Mouse (Mus musculus): ENCODE results near the gene Afap1l2.

Afap1l2 gene

DNA sequence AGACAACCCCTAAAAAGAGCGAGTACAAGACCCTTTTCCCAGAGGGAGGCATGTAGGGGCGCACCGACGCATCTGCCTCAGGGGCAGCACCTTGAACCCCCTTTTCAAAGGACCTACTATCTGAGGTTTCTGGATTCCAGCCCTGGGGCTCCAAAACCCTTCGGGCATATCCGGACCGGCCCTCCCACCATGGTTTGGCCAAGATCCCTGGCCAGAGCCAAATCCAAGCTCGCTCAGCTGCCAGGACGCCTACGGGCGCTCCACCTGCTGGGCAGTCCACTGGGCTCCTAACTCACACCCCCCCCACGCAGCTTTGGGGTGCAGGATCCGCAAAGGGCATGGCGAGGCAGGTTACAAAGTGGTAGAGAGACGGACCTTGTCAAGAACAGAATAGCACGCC is 737 bp downstream of the Afap1l2 start:
- DNase-seq (ENCODE audit: low spot score in 2 of 2), result no peak

DNA sequence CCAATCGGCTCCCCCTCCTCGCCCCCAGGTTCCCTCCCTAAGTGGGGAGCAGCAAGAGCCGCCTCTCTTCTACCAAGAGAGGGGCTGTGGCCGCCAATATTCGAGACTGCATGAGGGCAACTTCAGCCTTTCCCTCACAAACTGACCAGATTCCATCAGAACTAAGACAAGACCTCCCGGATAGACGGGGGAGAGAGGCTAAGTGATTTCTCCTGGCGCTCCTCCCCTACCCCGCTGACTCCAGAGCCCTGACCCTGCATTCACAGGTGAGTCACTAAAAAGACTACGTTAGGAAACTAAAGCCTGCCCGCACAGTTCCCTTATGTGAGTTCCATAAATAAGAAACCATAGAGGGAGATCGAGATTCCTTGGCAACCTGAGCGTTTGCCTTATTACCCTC is 1.2 kb downstream of the Afap1l2 start:
- DNase-seq (ENCODE audit: low spot score in 2 of 2), result no peak

DNA sequence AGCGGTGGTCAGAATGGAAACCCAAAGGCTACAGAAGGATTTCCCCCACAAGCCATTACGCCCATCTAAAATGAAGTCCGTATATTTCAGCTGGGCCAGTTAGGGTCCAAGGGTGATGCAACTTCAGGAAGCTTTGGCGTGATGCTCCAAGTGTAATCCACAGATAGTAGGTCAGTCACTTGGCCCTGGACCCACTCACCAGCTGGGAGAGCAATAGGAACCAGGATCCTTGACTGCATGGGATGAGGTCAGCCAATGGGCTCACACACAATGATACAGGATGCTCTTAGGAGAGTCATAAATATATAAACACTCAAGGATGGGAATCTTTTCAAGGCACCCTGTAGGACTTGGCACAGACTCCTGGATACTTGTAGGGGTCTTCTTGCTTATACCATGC is 3.0 kb downstream of the Afap1l2 start:
- DNase-seq (ENCODE audit: low spot score in 2 of 2), result no peak

- DNase-seq (ENCODE audit: low spot score in 2 of 2), result no peak
Observed at GRCm38 (mm10) chr19:57003460-57003810, 4.6 kb downstream of the Afap1l2 start.

DNA sequence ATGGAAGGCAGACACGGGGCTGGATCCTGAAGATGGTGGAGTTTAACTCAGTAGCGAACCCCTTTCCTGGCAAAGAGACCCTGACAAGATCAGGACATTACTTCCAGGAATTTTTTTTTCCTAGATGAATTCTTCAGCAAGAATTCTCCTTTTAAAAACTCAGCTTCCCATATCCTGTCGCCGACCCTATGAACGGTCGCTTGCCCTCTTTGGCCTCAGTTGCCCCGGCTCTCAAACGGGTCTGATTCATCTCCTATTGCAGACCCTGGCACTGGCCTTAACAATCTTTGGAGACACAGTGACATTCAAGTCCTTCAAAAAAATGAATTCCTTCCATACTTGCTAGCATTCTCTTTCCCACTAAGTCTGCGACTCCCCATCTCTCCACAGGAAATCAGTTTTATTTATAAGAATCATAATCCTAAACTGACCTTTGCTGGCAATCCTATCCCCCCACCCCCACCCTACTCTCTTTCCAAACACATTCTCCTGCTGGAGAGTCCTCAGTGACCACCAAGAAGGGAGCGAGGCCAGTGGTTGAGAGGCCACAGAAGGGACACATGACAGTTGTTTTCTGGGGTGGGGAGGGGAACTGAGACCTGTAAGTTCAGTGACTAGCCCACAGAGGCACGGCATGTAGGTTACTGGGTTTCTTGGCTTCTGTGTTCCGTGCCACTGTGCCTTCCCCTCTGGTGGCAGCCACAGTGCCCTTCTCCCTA is 5.1 kb downstream of the Afap1l2 start:
- no peak for DNase-seq (ENCODE audit: low spot score in 2 of 2)

GRCm38 (mm10) chr19:57001926-57002325 is 6.1 kb downstream of the Afap1l2 start:
- DNase-seq (ENCODE audit: low spot score in 2 of 2), result no peak

DNA sequence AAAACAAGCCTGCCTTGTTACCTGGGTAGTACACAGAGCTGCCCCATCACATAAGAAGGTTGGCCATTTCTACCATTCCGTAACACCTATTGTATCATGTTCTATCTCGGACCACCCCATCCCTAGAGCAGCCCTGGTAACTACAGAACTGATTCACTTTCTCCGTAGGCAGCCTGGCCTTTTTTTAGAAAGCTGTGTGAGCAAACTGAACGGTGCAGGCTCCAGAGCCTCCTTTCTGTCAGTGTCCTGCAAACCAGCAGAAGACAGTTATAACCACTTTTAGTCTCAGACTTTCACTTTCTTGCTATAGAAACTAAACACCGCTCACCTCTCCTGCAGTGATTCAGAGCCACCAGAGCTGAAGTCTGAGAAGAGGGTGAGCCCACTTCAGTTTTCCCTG is 7.4 kb downstream of the Afap1l2 start:
- no peak for DNase-seq (ENCODE audit: low spot score in 2 of 2)

- no peak for DNase-seq (ENCODE audit: low spot score in 2 of 2)
Observed at GRCm38 (mm10) chr19:56999781-57000180, 8.2 kb downstream of the Afap1l2 start.

GRCm38 (mm10) chr19:56998910-56999309 is 9.1 kb downstream of the Afap1l2 start:
- no peak for DNase-seq (ENCODE audit: low spot score in 2 of 2)

DNA sequence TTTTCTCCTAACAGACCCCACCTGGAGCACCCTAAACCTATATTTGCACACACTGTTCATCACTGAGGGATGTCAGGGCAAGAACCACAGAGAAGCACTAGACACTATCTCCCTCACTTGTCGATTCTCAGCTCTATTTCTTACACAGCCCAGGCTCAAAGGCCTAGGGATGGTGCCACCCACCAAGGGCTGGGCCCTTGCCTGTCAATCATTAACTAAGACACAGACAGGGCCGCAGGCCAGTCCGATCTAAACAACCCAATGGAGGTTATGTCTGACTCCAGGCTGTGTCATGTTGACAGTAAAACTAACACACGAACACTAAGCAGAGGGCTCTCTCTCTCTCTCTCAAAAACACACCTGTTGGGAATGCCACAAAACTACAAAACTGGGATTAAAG is 9.7 kb downstream of the Afap1l2 start:
- no peak for DNase-seq (ENCODE audit: low spot score in 2 of 2)

DNA sequence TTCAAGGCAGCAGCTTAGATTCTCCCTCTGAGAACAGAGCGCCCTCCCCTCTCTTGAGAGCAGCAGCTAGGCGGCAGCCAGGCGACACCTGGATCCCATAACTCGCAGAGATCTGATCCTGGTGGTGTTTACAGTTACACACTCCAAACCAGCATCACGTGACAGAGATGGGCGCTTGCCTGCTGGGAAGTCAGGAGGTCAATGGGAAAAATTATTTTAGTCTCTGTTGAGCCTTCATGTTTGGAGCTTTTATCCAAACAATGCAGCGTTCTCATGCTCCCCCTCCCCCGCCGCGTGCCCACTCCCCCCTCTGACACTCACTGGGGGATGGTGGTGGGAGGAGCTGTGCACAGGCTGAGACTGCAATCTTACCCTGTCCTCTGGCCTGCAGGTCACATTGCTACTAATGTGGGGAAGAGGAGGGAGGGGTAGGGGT is 10.8 kb downstream of the Afap1l2 start:
- DNase-seq (ENCODE audit: low spot score in 2 of 2), result no peak

DNA sequence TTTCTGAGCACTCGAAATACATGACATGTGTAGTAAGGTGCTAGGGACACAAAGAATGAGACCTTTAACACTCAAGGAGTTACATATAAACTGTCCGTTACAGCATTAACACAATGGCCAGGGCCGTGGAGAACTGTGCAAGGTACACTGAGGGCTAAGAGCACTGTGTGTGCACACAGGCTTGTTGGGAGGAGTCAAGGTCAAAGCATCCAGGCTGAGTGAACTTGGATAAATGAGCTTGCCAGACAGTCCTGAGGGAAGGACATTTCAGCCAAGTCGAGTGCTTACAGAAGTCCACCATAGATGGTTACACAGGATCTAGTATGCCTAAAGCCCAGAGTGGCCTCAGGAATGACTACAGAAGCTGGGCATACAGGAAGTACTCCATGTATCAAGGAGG is 12.6 kb downstream of the Afap1l2 start:
- no peak for DNase-seq (ENCODE audit: low spot score in 2 of 2)

DNA sequence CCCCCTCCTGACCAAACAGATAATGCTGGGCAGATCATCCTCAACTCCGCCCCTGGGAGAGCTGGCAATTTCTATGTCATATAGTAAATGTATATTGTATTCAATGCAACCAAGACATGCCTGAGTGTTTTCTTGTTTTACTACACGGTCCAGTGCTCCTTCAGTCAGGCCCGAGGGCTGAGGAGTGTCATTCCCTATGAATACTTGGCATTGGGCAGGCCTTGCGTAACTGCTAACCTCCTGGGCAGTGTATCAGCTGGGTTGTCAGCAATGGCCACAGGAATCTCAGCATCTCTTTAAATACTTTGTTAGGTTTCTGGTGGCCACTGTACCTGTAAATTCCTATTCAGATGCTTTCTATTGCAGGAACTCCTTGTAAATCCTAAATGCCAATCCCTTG is 13.4 kb downstream of the Afap1l2 start:
- DNase-seq (ENCODE audit: low spot score in 2 of 2), result no peak

DNA sequence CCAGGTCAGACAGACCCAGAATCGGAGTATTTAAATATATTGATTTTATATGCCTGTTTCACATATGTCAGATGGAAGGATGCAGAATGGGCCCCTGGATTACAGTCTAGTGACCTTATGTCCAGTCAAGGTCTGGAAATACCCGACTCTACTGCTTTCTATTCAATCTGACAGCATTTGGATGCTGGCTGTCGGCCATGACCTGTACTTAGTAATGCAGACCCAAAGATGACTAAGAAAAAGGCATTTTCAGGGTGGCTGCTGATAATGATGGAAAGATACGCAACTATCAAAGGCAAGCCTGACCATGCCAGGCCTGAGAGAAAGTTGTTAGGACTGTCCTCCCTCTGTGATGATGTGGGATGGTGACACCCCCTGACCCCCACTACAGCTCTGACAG is 14.3 kb downstream of the Afap1l2 start:
- DNase-seq (ENCODE audit: low spot score in 2 of 2), result no peak

DNA sequence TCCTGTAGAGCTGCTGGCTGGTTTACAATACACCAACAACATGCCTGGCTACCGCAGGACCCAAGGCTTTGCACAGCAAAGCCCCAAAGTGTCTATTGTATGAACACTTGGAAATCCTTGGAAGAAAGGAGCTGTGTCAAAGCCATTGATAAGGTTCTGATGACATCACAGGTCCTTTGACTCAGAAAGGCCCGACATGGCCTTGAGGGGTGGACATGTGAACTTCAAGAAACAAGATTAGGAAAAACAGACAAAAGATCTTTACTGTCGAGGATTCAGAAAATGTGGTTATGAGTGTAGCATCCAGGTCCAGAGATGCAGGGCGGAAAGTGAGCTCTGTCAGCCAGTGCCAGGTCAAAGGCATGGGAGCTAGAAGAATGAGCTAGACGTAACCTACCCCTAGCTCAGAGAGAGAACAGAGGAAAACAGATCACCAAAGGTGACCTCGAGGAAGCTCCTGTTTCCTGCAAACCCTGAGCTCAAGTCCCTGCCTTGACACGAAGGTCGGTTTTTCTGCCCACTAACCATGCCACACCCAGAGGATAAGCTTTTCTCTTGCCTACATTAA is 15.0 kb downstream of the Afap1l2 start:
- DNase-seq (ENCODE audit: low spot score in 2 of 2), result no peak

- DNase-seq (ENCODE audit: low spot score in 2 of 2), result no peak
Observed at GRCm38 (mm10) chr19:56990367-56991111, 17.5 kb downstream of the Afap1l2 start.

- no peak for DNase-seq (ENCODE audit: low spot score in 2 of 2)
Observed at GRCm38 (mm10) chr19:56989171-56989570, 18.9 kb downstream of the Afap1l2 start.

GRCm38 (mm10) chr19:56984229-56984628 is 23.8 kb downstream of the Afap1l2 start:
- DNase-seq (ENCODE audit: low spot score in 2 of 2), result no peak

GRCm38 (mm10) chr19:56983757-56984156 is 24.3 kb downstream of the Afap1l2 start:
- no peak for DNase-seq (ENCODE audit: low spot score in 2 of 2)

GRCm38 (mm10) chr19:56981760-56982159 is 26.3 kb downstream of the Afap1l2 start:
- DNase-seq (ENCODE audit: low spot score in 2 of 2), result no peak

DNA sequence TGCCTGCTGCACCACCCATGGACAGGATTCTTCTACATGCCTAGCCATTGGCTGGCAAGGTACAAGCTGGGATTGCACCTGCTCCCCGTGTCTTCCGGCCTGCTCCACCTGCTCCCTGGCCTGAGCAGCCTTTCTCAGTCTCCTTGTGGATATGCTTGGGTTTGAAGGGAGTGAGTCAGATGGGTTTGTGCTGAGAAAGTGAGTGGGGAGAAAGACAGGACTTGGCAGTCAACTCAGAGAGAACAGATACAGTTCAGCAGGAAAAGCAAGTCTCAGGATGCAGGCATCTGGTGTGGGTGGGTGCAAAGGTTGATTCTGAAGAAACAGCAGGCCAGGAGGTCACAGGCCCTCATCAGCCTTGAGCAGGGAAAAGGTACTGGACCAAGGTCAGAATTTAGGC is 27.2 kb downstream of the Afap1l2 start:
- DNase-seq (ENCODE audit: low spot score in 2 of 2), result no peak

DNA sequence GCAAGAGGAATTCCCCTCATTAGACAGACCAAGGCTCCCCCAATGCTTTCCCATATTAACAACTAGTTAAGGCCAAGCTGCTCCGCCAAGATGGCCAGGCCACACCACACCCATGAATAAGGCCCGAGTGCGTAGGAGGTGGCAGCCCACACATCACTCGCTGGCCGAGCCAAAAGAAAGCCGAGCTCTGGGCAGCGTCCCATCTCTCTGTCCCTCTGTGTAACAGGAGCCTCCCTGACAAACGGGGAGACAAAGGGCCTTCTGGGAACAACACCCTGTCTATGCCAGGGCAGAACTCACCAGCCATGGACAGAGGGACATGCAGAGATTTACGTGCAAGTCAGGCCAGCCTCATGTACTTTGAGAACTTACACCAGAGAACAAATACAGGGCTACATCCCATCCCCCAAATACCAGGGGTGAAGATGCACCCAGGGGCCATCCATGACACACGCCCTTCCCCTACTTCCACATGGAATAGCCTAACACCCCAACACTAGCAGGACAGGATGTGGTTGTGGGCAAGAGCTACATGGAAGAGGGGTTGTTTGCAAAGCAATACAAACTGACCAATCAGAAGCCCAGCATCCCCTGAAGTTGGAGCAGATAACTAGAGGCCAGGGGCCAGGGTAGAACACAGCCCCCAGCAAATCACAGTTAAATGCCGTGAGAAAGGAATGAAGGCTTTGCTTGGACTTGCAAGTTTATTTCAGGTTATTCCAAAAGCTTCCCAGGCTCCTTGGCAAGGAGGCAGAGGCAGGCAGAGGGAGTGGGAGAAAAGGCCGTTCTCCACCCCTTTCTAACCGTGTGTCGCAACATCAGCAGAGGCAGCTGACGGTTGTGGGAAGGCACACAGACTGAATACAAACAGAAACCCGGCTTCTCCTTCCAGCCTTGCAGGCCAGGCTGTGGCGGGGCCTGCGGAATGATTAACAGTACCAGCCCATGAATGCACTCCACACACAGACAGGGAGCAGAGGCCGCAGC is 30.8 kb downstream of the Afap1l2 start:
- DNase-seq (ENCODE audit: low spot score in 2 of 2), result no peak
